ENCODE assay signal across 8 mouse cellular contexts in the genomic region with DNA sequence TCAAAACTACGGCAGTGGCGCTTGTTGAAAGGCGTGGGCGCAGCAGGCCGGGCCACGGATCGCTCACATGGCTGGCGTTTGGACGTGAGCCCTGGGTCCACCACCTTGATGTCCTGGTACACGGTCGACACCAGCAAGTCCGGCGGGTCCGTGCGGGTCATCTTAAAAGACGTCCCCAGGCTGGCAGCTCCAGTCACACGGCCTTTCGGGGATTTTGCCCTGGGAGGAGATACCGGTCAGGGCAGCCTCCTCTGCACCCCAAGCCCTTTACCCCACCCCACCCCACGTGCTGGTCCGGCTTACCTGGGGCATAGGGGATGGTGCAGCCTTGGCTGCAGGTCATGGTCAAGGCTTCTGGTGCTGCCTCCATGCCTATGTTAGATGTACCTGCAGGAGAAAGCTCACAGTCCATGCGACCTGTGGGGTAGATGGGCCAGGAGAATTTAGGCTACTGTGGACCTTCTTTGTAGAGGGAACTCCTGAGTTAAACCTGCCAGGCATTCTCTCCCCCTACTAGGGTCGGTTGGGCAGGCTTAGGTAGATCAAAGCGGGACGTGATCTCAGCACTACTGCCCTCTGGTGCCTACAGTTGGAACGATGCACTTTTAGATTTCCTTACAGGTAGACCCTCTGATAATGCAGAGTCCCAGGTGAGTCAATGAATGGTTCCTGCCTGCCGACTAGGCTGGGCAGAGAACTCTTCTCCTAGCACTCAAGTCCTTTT. TPM values are rescaled to one million over a fixed set of nuclear protein-coding genes. Genes with fewer than 3 reads are reported as not detected.
DNase-seq lines count a peak whose midpoint lies in the region; ATAC-seq and TF ChIP-seq lines count a peak whose summit lies in the region.

No protein-coding gene starts in this region.

- ATAC-seq in heart, postnatal 0 days (ENCODE audit: insufficient read depth, low read depth), result no peak
- ATAC-seq in stomach, embryonic 14.5 days (ENCODE audit: insufficient number of reproducible peaks, insufficient read depth, low FRiP score, low read depth), result no peak

- intact Hi-C loops in left cerebral cortex, adult 2 months (cut with DNase I), result loop anchor here (5.0 kb wide), 1 partner anchor 33 kb away; the partner anchor contains the start of gene Traf2

- H3K9ac ChIP-seq in heart, postnatal 0 days (replicated peaks; ENCODE audit: low read depth, low read length), result no peak overlapping the region
- H3K9ac ChIP-seq in stomach, embryonic 14.5 days (replicated peaks; ENCODE audit: low read depth, low read length), result no peak overlapping the region

- H3K4me3 ChIP-seq in heart, postnatal 0 days (ENCODE audit: low read depth, low read length), result peak overlapping the region; percentile 29
- H3K4me3 ChIP-seq in left cerebral cortex, adult 2 months, result peak overlapping the region; percentile 33
- peak overlapping the region; percentile 36 for H3K4me3 ChIP-seq in midbrain, embryonic 10.5 days
- H3K4me3 ChIP-seq in stomach, embryonic 14.5 days (ENCODE audit: low read depth, low read length), result peak overlapping the region; percentile 24

- peaks cover 22% of the 10 kb centered on the region for H3K36me3 ChIP-seq in heart, postnatal 0 days (replicated peaks; ENCODE audit: control insufficient read depth, insufficient read depth, low read length)
- H3K36me3 ChIP-seq in midbrain, embryonic 10.5 days, result peaks cover 21% of the 10 kb centered on the region
- H3K36me3 ChIP-seq in stomach, embryonic 14.5 days (ENCODE audit: control insufficient read depth, insufficient read depth, low read length), result peaks cover 20% of the 10 kb centered on the region

- H3K27ac ChIP-seq in heart, postnatal 0 days (ENCODE audit: low read depth), result no peak overlapping the region
- H3K27ac ChIP-seq in left cerebral cortex, adult 2 months, result peak overlapping the region; percentile 96
- no peak overlapping the region for H3K27ac ChIP-seq in midbrain, embryonic 10.5 days (replicated peaks)
- H3K27ac ChIP-seq in stomach, embryonic 14.5 days (ENCODE audit: low read length), result no peak overlapping the region

- TF ChIP-seq EP300 in heart, postnatal 0 days (IDR thresholded peaks at IDR 0.05; ENCODE audit: low read depth), result no peak

- TF ChIP-seq CTCF in heart, postnatal 0 days (IDR thresholded peaks at IDR 0.05; ENCODE audit: low read depth), result peak; percentile 45
- peak; percentile 63 for TF ChIP-seq CTCF in left cerebral cortex, adult 2 months (IDR thresholded peaks at IDR 0.05)

- H3K4me1 ChIP-seq in heart, postnatal 0 days (ENCODE audit: control insufficient read depth, insufficient read depth), result peaks cover 38% of the 10 kb centered on the region
- H3K4me1 ChIP-seq in midbrain, embryonic 10.5 days, result peaks cover 73% of the 10 kb centered on the region
- H3K4me1 ChIP-seq in stomach, embryonic 14.5 days (ENCODE audit: control insufficient read depth, insufficient read depth, low read length), result peaks cover 44% of the 10 kb centered on the region

- DNase-seq in left cerebral cortex, adult 18-20 months (ENCODE audit: low spot score in 2 of 2), result peak; percentile 53 to 60
- no peak for DNase-seq in left cerebral cortex, adult 11 months (ENCODE audit: low spot score)
- peak; percentile 87 for DNase-seq in cerebellum, adult 9-11 months
- no peak for DNase-seq in heart, postnatal 0 days (ENCODE audit: low spot score)
- DNase-seq in left cerebral cortex, adult 2 months (ENCODE audit: extremely low spot score in 1 of 2, low spot score in 2 of 2), result peak; percentile 54 to 58
- DNase-seq in midbrain, embryonic 10.5 days (ENCODE audit: low spot score), result peak; percentile 33
- no peak for DNase-seq in ovary, postnatal 14 days (ENCODE audit: low spot score)

- H3K9me3 ChIP-seq in heart, postnatal 0 days (replicated peaks; ENCODE audit: control insufficient read depth, low read length), result no peaks in the 10 kb centered on the region
- H3K9me3 ChIP-seq in midbrain, embryonic 10.5 days (replicated peaks), result no peaks in the 10 kb centered on the region
- H3K9me3 ChIP-seq in stomach, embryonic 14.5 days (ENCODE audit: control insufficient read depth, low read depth, low read length), result no peaks in the 10 kb centered on the region

- 6% methylated on average over 27 of the region's 27 CpGs for WGBS in heart, postnatal 0 days
- WGBS in midbrain, embryonic 10.5 days, result 6% methylated on average over 27 of the region's 27 CpGs
- 6% methylated on average over 27 of the region's 27 CpGs for WGBS in stomach, embryonic 14.5 days

- H3K27me3 ChIP-seq in heart, postnatal 0 days (ENCODE audit: control insufficient read depth, insufficient read depth, low read length), result peaks cover 55% of the 10 kb centered on the region
- H3K27me3 ChIP-seq in midbrain, embryonic 10.5 days (ENCODE audit: low read depth, poor library complexity, severe bottlenecking), result peaks cover 62% of the 10 kb centered on the region
- H3K27me3 ChIP-seq in stomach, embryonic 14.5 days (ENCODE audit: control insufficient read depth, insufficient read depth, low read length), result peaks cover 37% of the 10 kb centered on the region

- H3K4me2 ChIP-seq in heart, postnatal 0 days (ENCODE audit: low read depth, low read length), result peak overlapping the region; percentile 38
- peak overlapping the region; percentile 24; the same call in 1 of the 2 replicates for H3K4me2 ChIP-seq in stomach, embryonic 14.5 days (replicated peaks; ENCODE audit: low read depth, low read length)

RNA-seq across cellular contexts. Expression of gene Ajm1, which starts 1.7 kb away (rescaled TPM):
- 10 to 100 TPM; 85.6 to 86.3 TPM for total RNA-seq in left cerebral cortex, adult 18-20 months (2021)
- not detected in 2 replicates for total RNA-seq in heart, postnatal 0 days (2014; rRNA removed; ENCODE audit: low replicate concordance)
- polyA plus RNA-seq in heart, postnatal 0 days (2015; fragmentation: Nextera tagmentation; extraction: Ambion mirVana), result not detected in 2 replicates
- 100 to 1,000 TPM; 102 to 104 TPM for total RNA-seq in left cerebral cortex, adult 2 months (2021)
- polyA plus RNA-seq in midbrain, embryonic 10.5 days (2016; fragmentation: Nextera tagmentation; extraction: Ambion mirVana), result 0.05 and 0.27 TPM in 2 replicates
- polyA plus RNA-seq in stomach, embryonic 14.5 days (2014; fragmentation: Nextera tagmentation; extraction: Ambion mirVana), result 0.70 and 1.3 TPM in 2 replicates

RNA-seq across cellular contexts. Expression of gene Phpt1, which starts 4.9 kb away (rescaled TPM):
- 10 to 100 TPM; 60.3 to 63.0 TPM for total RNA-seq in left cerebral cortex, adult 18-20 months (2021)
- total RNA-seq in heart, postnatal 0 days (2014; rRNA removed; ENCODE audit: low replicate concordance), result 37.9 and 43.3 TPM in 2 replicates
- polyA plus RNA-seq in heart, postnatal 0 days (2015; fragmentation: Nextera tagmentation; extraction: Ambion mirVana), result 248 and 255 TPM in 2 replicates
- total RNA-seq in left cerebral cortex, adult 2 months (2021), result 10 to 100 TPM; 64.0 to 70.5 TPM
- 159 and 187 TPM in 2 replicates for polyA plus RNA-seq in midbrain, embryonic 10.5 days (2016; fragmentation: Nextera tagmentation; extraction: Ambion mirVana)
- 225 and 231 TPM in 2 replicates for polyA plus RNA-seq in stomach, embryonic 14.5 days (2014; fragmentation: Nextera tagmentation; extraction: Ambion mirVana)

RNA-seq across cellular contexts. Expression of gene Mamdc4, which starts 5.3 kb away (rescaled TPM):
- 1 to 10 TPM; 1.1 to 1.3 TPM for total RNA-seq in left cerebral cortex, adult 18-20 months (2021)
- 1.7 and 2.0 TPM in 2 replicates for total RNA-seq in heart, postnatal 0 days (2014; rRNA removed; ENCODE audit: low replicate concordance)
- polyA plus RNA-seq in heart, postnatal 0 days (2015; fragmentation: Nextera tagmentation; extraction: Ambion mirVana), result 0.14 and 1.6 TPM in 2 replicates
- 1 to 10 TPM; 1.8 to 2.6 TPM for total RNA-seq in left cerebral cortex, adult 2 months (2021)
- polyA plus RNA-seq in midbrain, embryonic 10.5 days (2016; fragmentation: Nextera tagmentation; extraction: Ambion mirVana), result 6.7 and 7.8 TPM in 2 replicates
- 3.6 and 5.5 TPM in 2 replicates for polyA plus RNA-seq in stomach, embryonic 14.5 days (2014; fragmentation: Nextera tagmentation; extraction: Ambion mirVana)

RNA-seq across cellular contexts. Expression of gene Edf1, which starts 22.3 kb away (rescaled TPM):
- 100 to 1,000 TPM; 199 to 203 TPM for total RNA-seq in left cerebral cortex, adult 18-20 months (2021)
- 112 and 136 TPM in 2 replicates for total RNA-seq in heart, postnatal 0 days (2014; rRNA removed; ENCODE audit: low replicate concordance)
- 314 and 343 TPM in 2 replicates for polyA plus RNA-seq in heart, postnatal 0 days (2015; fragmentation: Nextera tagmentation; extraction: Ambion mirVana)
- total RNA-seq in left cerebral cortex, adult 2 months (2021), result 100 to 1,000 TPM; 190 to 202 TPM
- polyA plus RNA-seq in midbrain, embryonic 10.5 days (2016; fragmentation: Nextera tagmentation; extraction: Ambion mirVana), result 344 and 364 TPM in 2 replicates
- 342 and 346 TPM in 2 replicates for polyA plus RNA-seq in stomach, embryonic 14.5 days (2014; fragmentation: Nextera tagmentation; extraction: Ambion mirVana)

RNA-seq across cellular contexts. Expression of gene Rabl6, which starts 28.4 kb away (rescaled TPM):
- 100 to 1,000 TPM; 146 to 150 TPM for total RNA-seq in left cerebral cortex, adult 18-20 months (2021)
- total RNA-seq in heart, postnatal 0 days (2014; rRNA removed; ENCODE audit: low replicate concordance), result 52.1 and 89.9 TPM in 2 replicates
- 28.7 and 30.7 TPM in 2 replicates for polyA plus RNA-seq in heart, postnatal 0 days (2015; fragmentation: Nextera tagmentation; extraction: Ambion mirVana)
- 100 to 1,000 TPM; 157 to 163 TPM for total RNA-seq in left cerebral cortex, adult 2 months (2021)
- 71.2 and 75.1 TPM in 2 replicates for polyA plus RNA-seq in midbrain, embryonic 10.5 days (2016; fragmentation: Nextera tagmentation; extraction: Ambion mirVana)
- polyA plus RNA-seq in stomach, embryonic 14.5 days (2014; fragmentation: Nextera tagmentation; extraction: Ambion mirVana), result 67.2 and 69.0 TPM in 2 replicates

Comparison
In these comparisons a context has a peak if more than half of its experiments do, and no peak if none do; other contexts are left out.
1. DNase-seq: peak in left cerebral cortex, adult 18-20 months (2 of 2), cerebellum, adult 9-11 months (single experiment), left cerebral cortex, adult 2 months (2 of 2) and midbrain, embryonic 10.5 days (single experiment); none in left cerebral cortex, adult 11 months (single experiment), heart, postnatal 0 days (single experiment) and ovary, postnatal 14 days (single experiment).
2. RNA of gene Ajm1, which starts 1.7 kb away (total RNA-seq): 102 to 104 TPM in left cerebral cortex, adult 2 months and 85.6 to 86.3 TPM in left cerebral cortex, adult 18-20 months; not detected in heart, postnatal 0 days; every median in the first group is over 10 times any median in the second.
3. Peak in every context shown above with its lines, with median percentiles within 50 percentile points of each other: H3K4me3 ChIP-seq.